Mouse (Mus musculus) spleen, adult 2 months (tissue): Measurements from ENCODE around the gene Susd6.

ENCODE experiments used
- CTCF ChIP-seq: fragments of 200-500 bp; IDR thresholded peaks from 2 replicates; pipeline ENCODE4 v1.5.1; 2011; ENCODE audit warnings: mild to moderate bottlenecking, inconsistent platforms; ENCODE audit not compliant: insufficient read depth, insufficient read length, insufficient replicate concordance; ENCODE audit errors: extremely low read depth
- POLR2A ChIP-seq: fragments of 200-500 bp; IDR thresholded peaks from 2 replicates; pipeline ENCODE4 v1.6.1; 2011; ENCODE audit warnings: low read depth, low read length, inconsistent platforms

DNA sequence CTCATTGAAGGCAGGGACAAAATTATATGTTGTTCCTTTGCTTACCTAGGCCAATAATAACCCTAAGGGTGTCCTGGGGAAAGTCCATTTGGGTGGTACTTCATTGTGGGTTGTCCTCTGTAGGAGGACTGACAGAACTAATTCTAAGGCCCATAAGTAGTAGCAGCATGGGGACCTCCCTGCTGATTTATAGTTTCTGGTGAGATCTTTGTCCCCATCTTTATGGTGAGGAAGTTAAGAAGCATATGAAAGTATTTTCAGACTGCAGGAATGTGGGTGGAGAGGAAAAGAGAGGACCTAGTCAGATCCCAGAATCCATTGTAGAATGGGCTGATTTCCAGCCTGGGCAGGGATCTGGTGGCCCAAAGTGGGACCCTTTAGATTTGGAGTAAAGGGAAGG, 48.0 kb downstream of the Susd6 start:
- TF ChIP-seq CTCF (no peak), POLR2A (no peak)
